Mouse (Mus musculus) small intestine, adult 2 months (tissue): ENCODE results near the gene Dnajb8. TPM values are rescaled to one million over a fixed set of nuclear protein-coding genes. Genes with fewer than 3 reads are reported as not detected.

Experiments used
- H3K27ac ChIP-seq: fragments of 200-500 bp; 2 replicates; pipeline ENCODE4 v1.5.1; 2012; ENCODE audit warnings: low read depth, low read length, control low read depth, inconsistent platforms; ENCODE audit not compliant: insufficient read depth
- H3K27me3 ChIP-seq: fragments of 200-500 bp; 2 replicates; pipeline ENCODE4 v1.6.1; 2012; ENCODE audit warnings: mild to moderate bottlenecking, moderate library complexity, low read length, inconsistent platforms; ENCODE audit not compliant: control insufficient read depth, insufficient read depth
- H3K36me3 ChIP-seq: fragments of 200-500 bp; 2 replicates; pipeline ENCODE4 v1.6.1; 2012; ENCODE audit warnings: mild to moderate bottlenecking, low read length, control low read depth, inconsistent platforms; ENCODE audit not compliant: control insufficient read depth, insufficient read depth
- H3K4me1 ChIP-seq: fragments of 200-500 bp; 2 replicates; pipeline ENCODE4 v1.6.1; 2012; ENCODE audit warnings: low read length, inconsistent platforms, mixed read lengths; ENCODE audit not compliant: control insufficient read depth, insufficient read depth, insufficient read length
- H3K4me3 ChIP-seq: fragments of 200-500 bp; 2 replicates; pipeline ENCODE4 v1.5.1; 2012; ENCODE audit warnings: low read depth, mild to moderate bottlenecking, control low read depth, inconsistent platforms, low read length, moderate library complexity
- CTCF ChIP-seq: fragments of 200-500 bp; IDR thresholded peaks from 2 replicates; pipeline ENCODE4 v1.5.1; 2012; ENCODE audit warnings: low read depth, mild to moderate bottlenecking, control low read depth, inconsistent platforms, low read length, moderate library complexity, mixed read lengths; ENCODE audit not compliant: insufficient replicate concordance, insufficient read length; ENCODE audit errors: extremely low read depth
- POLR2A ChIP-seq: fragments of 200-500 bp; IDR thresholded peaks from 2 replicates; pipeline ENCODE4 v1.6.1; 2012; ENCODE audit warnings: low read depth, mild to moderate bottlenecking, control low read depth, inconsistent platforms, low read length, moderate library complexity
- WGBS: fragments of 180-500 bp; shearing (Covaris S2); methylation state at CpG from one replicate; pipeline ENCODE4 v1.1.7; 2018; 5-methylcytosine and 5-hydroxymethylcytosine counted together
- polyA plus RNA-seq: library from polyadenylated mRNA; depleted of rRNA; stranded (reverse); fragments of >200 nt; gene quantifications from 2 replicates; pipeline ENCODE4 v1.2.3, GENCODE M21; 2012

Dnajb8 gene
- polyA plus RNA-seq, 1 experiment = not detected

DNA sequence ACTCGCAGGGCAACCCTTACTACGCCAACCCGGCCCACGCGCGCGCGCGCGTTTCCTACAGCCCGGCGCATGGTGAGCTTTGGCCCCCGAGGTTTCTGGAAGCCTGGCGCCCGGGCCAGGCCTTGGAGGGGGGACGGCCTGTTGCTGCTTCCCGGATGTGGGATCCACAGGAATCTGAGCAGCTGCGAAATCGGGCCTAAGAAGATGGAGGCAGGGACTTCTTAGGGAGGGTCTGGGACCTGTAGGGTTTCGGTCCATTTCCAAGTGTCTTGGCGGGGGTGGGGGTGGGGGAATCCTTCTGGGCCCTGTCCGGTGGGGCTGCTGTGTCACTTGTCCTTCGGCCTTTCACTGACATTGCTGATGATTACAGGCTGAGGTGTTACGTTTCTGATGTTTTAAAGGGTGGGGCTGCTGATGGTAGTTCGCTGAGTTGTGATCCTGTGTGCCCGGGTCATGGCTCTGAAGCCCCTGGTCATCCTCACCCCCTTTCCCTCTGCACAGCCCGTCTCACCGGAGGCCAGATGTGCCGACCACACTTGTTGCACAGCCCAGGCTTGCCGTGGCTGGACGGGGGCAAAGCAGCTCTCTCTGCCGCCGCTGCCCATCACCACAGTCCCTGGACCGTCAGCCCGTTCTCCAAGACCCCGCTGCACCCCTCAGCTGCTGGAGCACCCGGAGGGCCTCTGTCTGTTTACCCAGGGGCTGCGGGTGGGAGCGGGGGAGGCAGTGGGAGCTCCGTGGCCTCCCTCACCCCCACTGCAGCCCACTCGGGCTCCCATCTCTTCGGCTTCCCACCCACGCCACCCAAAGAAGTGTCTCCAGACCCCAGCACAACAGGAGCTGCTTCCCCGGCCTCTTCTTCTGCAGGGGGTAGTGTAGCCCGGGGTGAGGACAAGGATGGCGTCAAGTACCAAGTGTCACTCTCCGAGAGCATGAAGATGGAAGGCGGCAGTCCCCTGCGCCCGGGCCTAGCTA is 22.1 kb upstream of the Dnajb8 start:
- Histone ChIP-seq H3K4me3 (peak overlapping the region; percentile 56), H3K36me3 (no peaks in the 10 kb centered on the region), H3K27ac (no peak overlapping the region), H3K4me1 (peaks cover 2% of the 10 kb centered on the region), H3K27me3 (peaks cover 98% of the 10 kb centered on the region)
- 12% methylated on average over 50 of the region's 50 CpGs for WGBS
- TF ChIP-seq POLR2A (no peak), CTCF (no peak)

DNA sequence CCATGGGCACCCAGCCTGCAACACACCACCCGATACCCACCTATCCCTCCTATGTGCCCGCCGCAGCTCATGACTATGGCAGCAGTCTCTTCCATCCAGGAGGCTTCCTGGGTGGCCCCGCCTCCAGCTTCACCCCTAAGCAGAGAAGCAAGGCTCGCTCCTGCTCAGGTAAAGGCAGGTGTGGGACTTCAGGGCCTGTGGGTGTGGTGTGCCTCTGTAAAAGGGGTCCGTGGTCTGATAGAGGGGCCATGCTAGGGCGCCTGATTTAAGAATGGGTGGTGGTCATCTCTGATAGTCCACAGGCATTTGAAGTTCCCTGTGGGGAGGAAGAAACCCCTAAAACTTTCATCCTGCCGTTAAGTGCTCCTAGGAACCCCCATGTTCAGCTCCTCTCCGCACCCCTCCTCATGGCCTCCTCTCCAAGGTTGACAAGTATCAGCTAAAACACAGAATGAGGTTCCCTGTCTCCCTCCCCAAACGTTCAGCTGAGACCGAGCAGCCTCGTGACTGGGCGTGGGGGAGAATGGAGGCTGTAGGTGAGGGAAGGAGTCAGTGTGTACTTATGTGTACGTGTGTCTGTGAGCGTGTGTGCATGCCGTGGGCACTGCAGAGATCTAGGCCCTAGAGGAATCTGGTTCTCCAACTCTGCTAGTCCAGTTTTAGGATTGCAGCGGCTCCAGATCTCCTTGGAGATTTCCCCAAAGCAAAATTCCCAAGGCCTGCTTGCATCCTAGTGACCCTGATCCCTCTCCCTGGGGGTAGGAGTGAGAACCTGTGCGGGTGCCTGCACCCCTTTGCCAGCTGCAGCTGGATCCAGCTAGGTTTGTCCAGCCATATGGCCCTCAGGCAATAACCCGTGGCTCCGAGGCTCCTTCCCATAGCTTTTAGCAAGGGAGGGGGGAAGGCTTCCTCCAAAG is 21.1 kb upstream of the Dnajb8 start:
- H3K4me1 ChIP-seq = peaks cover 2% of the 10 kb centered on the region
- TF ChIP-seq POLR2A (no peak), CTCF (no peak)
- H3K27ac ChIP-seq = no peak overlapping the region
- no peaks in the 10 kb centered on the region for H3K36me3 ChIP-seq
- WGBS = 41% methylated on average over 20 of the region's 20 CpGs
- no peak overlapping the region for H3K4me3 ChIP-seq
- H3K27me3 ChIP-seq = peaks cover 91% of the 10 kb centered on the region

DNA sequence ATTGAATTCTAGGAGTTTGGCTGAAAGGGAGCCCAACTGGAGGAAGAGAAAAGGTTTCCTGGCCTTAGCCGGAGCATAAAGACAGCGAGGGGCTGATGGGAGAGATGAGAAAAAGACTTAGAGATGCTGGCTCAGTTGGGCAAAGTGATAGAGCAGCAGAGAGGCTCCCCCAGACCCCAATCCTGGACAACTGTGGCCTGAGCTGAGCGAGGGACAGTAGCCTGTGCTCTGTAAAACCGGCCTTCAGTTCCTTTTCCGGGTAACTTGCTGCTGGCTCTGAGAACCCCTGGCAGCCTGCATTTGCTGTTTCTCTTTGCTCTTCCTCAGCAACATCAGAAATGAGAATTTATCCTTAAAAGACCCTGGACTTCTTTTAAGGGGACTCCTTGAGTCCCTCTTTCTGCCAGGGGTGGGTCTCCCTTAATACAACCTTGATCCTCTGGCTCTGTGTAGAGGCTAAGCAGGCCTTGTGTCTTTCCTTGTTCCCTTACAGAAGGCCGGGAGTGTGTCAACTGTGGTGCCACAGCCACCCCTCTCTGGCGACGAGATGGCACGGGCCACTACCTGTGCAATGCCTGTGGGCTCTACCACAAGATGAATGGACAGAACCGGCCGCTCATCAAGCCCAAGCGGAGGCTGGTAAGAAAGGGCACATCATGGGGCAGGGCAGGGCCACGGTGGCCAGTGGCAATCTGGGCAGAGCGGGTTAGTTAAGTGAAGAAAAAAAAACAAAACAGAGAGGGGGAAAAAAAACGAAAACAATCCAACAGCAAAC is 20.0 kb upstream of the Dnajb8 start:
- Histone ChIP-seq H3K4me3 (no peak overlapping the region), H3K4me1 (peaks cover 2% of the 10 kb centered on the region), H3K36me3 (no peaks in the 10 kb centered on the region), H3K27ac (0 out of 2 replicates have a peak overlapping the region, but pooled peaks have one; percentile 5), H3K27me3 (peaks cover 84% of the 10 kb centered on the region)
- 39% methylated on average over 15 of the region's 15 CpGs for WGBS
- TF ChIP-seq CTCF (no peak), POLR2A (no peak)

DNA sequence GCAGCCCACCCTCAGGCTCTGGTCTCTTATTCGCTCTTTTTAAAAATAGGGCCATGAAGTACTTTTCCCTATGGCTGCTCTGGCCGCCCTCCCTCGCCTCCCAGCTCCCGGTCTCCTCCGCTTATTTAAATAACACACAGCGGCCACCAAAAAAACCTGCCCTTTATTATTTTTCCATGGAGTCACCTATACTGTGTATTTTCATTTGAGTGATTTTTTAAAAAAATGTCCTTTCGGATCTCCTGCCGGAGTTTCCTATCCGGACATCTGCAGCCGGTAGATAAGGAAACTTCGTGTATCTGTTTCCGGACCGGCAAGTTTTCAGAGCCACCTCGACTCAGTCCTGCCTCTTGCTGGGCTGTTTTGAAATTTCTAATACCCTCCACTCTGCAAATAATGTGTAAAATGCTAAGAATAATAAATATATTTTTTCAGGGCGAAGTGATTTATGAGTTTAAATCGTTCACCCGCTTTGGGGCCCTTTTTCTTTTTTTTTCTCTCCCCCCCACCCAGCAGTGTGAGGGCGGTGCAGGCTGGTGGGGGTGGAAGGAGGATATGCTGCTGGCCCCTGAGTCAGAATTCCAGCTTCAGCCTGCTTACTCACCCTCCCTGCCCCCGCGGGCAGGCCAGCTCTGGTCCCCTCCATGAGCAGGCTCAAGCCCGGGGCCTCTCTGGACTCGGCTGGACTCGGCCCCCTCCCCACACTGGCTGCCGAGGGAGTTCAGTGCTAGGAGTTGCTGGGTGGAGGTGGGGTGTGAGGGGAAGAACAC is 19.0 kb upstream of the Dnajb8 start:
- WGBS = 4% methylated on average over 24 of the region's 24 CpGs
- Histone ChIP-seq H3K36me3 (no peaks in the 10 kb centered on the region), H3K4me3 (no peak overlapping the region), H3K27me3 (peaks cover 74% of the 10 kb centered on the region), H3K27ac (0 out of 2 replicates have a peak overlapping the region, but pooled peaks have one; percentile 2), H3K4me1 (peaks cover 2% of the 10 kb centered on the region)
- TF ChIP-seq CTCF = no peak
- TF ChIP-seq POLR2A = no peak

DNA sequence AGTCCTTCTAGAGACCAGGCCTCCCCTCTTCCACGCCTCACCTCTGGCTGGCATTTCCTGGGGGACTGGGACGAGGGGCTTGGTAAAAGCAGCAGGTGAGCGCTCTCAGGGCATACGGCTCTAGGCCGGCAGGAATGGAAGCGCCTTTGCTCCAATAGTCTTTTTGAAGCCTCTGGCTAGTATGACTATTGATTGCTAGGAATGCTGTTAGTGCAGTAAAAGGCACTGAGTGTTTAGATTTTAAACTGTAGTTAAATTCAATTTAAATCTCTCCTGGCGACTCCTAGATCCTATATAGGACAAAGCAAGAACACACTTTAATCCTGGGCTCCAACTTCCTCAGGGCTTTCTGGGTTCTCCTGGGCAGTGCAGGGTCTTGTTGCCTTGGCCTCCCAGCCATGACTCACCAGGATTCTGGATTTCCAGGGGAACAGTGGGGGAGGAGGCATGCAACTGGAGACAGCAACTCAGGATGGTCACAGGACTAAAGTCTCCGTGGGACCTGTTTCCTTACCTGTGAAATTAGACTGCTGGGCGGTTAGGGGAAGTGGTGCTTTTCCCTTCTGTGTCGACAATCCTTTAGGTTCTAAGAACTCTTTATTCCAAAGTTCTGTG is 18.2 kb upstream of the Dnajb8 start:
- H3K4me3 ChIP-seq = no peak overlapping the region
- H3K36me3 ChIP-seq = no peaks in the 10 kb centered on the region
- TF ChIP-seq POLR2A = no peak
- WGBS = 46% methylated on average over 10 of the region's 10 CpGs
- H3K27me3 ChIP-seq = peaks cover 66% of the 10 kb centered on the region
- H3K4me1 ChIP-seq = no peaks in the 10 kb centered on the region; the same call in none of the 2 replicates
- H3K27ac ChIP-seq = 0 out of 2 replicates have a peak overlapping the region, but pooled peaks have one; percentile 2
